Mouse (Mus musculus) cerebellum, adult 9-11 months (tissue): Measurements from ENCODE around the gene Tmc3.

Source experiments
- DNase-seq: peaks from one replicate; pipeline ENCODE4 v3.0.0; 2022

Gene Tmc3

DNA sequence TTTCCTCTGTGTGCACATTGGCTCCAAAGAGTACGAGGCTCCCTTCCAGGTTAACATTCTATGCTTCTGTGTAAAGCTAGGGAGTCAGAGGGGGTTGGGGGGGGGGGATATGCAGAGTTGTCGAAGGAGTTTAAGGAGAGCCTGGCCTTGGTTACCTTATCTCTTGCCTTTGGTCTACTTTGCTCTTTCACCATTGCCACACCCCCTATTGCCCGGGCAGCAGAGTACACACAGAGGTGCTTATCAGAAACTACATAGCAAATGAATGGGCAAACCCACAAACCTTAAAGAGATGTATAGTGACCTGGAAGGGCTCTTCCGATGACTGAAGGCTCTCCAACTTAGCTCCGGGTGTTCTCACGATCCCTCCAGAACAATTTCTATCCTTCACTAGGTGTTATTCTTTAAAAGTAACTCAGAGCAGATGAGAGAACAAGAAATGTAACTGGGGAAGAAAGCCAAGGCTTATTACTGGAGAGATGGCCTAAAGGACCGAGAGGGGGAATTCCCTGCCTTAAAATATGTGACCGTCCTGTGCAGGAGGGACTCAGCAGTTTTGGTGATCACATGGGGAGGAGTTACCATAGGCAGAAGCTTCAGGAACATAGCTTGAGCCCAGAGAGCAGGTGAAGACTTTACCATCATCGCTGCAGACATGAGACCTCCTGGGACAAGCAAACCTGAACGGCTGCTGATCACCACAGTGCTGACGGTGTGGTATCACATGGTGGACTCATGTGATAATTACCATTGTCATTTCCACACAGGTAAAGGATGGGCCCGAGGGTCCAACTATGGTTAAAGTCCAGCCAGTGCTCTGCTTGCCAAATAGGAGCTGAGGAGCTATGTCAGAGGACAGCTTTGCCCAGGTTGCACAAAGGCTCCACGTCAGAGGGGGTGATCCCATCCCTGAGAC lies 14.5 kb downstream of the Tmc3 start:
- no peak for DNase-seq

DNA sequence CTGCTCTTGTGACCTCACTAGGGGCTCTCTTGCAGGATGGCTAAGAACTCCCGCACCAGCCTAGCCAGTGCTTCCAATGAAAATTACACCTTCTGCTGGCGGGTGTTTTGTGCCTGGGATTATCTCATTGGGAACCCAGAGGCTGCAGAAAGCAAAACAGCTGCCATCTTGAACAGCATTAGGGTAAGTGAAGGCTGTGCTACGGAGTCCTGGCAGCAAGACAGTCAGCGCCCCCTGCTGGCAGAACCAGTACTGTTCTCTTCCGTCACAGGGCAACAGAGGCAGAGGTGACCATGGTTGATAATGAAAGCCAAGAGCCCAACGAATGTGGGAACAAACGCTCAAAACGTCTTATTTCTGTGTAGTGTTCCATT lies 15.2 kb downstream of the Tmc3 start:
- DNase-seq = peak; percentile 43

DNA sequence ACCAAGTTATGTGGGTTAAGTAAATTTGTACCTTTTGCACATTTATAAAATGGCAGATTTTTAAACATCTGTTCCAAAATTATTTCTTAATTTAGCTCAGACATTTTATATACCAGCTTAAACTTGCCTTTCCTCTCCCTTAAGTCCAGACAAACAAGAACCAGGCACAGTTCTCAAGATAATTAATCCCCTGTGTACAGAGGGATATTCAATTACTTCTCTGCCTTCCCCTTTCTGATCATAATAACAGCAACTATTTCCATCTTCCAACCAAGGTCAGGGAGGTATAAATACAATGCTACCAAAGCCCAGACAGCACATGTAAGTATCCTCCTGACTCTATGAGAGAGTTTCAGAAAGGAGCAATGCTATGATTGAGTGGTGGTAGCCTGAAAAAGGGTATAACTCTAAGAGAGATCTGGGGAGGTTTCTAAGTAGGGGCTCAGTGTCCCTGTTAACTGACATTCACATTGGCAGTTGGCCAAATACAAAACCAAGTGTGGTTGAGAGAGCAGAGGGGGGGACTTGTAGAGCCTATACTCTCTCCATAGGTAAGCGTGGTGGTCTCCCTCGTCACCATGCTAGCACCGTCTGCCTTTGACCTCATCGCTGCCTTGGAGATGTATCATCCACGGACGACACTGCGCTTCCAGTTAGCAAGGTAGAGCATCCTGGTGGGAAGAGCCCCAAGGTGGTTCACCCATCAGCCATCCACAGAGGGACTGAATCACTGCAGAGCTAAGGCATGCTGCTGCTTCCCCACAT lies 19.6 kb downstream of the Tmc3 start:
- no peak for DNase-seq

DNA sequence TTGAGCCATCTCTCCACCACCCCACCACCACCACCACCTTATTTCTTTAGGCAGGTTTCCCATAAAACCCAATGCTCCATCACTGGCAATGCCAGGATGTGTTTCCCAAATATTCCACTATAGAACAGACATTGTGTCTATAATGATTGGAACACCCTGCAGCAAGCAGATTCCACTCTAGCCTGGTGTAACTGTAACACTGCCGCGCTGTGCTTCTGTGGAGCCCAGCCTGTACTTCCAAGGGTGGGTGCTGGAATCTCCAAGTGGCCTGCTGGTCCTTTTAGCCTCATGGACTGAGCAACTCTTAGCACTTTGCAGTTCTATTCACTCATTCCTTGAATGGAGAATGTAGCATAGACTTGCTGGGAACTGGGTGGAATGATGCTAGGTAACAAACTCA lies 22.1 kb downstream of the Tmc3 start:
- no peak for DNase-seq

DNA sequence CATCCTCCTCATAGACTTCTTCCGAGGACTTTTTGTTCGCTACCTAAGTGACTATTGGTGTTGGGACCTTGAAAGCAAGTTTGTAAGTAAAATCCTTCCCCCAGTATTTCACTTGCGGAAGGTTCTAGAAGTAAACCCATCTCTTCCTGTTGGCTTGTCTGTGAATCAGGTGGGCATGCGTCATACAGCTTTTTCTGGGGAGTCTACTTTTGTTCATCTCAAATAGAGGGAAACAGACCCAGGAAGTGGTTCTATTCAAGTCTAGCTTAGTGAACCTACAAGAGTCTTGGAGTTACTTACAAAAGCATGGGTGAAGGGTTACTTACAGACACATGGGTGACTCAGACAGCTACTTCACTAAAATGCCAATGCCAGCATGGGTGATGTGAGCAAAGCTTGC lies 25.2 kb downstream of the Tmc3 start:
- DNase-seq = no peak

DNA sequence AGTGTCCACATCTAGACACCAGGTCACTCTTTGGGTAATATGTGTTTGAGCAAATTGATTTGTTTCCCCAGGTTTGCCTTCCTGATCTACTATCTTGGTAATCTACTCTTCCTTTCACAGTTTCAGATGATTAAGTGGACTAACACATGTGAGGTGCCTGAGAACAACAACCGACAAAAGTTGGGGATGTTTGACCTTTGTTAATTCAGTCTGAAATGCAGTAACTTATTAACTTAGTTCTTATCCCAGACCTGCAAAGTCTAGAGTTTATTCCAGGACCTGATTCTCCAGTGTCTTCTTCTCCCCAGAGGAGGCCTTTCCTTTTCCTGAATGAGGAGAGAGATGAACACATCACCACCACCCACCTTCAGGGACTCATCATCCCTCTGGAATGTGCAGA lies 27.2 kb downstream of the Tmc3 start:
- no peak for DNase-seq

DNA sequence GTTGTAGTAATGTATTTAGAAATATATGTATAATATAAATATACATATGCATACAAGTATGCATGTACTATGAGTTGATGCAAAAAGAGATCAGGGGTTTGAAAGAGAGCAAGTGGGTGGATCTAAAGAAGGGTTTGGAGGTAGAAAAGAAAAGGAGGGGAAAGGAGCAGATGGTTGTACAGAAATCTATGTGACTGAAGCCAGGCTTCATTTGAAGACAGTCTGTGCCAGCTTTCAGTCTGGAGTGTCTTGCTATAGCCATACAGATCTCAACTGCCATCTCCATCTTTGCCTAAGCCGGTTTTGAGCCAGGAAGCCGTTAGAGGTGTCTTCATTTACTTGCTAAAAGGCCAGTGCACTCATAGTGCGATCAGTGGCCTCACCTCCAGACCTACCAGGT lies 30.5 kb downstream of the Tmc3 start:
- DNase-seq = no peak

DNA sequence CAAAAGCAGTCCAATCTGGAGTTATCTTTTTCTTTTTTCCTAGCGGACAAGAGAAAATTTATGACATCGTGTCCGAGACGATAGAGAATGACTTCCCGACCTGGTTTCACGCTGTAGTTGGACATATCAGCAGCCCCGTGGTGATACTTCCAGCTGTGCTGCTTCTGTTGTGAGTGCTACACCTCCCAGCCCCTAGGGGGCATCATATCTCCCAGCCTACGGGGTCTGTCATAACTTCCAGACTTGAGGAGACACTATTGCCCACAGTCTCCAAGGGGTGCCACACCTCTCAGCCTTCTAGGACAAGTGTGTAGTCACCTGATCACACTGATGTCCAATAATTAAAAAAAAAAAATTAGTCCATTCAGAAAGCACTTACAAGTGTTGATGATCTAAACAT lies 31.1 kb downstream of the Tmc3 start:
- DNase-seq = no peak

DNA sequence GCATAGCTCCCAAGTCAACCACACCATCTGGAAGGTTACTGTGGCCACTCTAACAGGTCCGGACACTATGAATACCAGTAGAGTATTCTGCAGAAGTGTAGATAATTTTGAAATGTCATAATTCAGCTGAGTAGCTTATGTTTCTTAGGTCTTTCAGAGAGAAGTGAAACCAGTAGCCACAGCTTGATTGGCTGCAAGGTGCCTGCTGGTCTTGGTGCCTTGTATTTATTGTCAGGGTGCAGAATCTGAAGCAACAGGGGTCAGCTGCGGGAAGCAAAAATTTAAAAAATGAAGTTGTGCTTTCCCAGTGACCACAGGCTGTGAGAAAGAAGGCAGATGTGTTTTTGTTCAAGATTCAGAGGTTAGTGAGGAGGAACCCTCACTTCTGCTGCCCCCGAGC lies 31.5 kb downstream of the Tmc3 start:
- DNase-seq = no peak

DNA sequence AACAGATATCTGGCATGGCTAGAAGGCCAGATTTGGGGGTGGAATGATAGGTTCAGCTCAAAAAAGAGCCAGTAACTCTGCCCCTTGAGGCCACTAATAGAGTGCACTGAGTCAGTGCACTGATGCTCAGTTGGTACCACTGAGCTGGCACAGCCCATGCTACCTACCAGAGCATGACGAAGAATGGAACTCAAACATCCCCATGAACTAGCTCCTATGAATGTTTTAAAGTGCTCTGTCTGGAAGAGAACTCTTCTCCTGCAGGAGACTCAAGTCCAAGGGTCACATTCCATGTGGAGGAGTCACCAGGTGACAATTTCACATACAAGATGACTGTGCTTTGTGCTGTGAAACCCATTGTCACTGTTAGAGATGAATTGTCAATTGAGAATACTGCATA lies 34.0 kb downstream of the Tmc3 start:
- no peak for DNase-seq

DNA sequence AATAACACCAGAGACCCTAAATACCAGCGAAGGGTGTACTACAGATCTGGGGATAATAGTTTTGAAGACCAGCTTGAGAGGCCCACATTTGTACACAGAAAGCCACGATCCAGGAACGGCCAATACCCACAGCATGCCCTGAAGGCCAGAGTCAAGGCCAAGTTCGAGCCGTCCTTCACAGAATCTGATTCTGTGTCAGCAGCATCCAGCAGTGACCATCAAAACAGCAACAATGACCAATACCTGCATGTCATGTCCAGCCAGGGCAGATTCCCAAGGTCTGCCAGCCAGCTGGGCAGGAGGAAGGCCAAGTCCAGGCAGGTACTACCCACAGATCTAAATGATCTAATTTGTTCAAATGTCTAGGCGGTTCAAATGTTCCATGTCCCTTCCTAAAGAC lies 37.9 kb downstream of the Tmc3 start:
- no peak for DNase-seq

DNA sequence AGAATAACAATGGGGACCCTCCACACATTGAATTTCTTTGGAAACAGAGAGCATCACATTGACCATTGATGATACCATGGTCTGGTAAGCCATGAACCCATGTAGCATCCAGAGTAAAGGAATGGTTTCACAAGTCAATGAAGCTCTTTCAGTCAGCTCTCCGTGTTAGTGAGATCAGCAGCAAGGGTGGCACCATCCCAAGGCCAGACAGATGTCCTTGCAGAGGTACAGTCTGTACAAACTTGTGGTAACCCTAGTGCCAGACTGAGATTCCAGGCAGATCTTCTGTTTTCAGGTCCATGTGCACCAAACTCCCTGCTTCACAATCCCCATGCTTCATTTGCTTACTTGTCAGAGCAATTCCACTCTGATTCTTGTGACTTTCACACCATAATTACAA lies 39.3 kb downstream of the Tmc3 start:
- no peak for DNase-seq

DNA sequence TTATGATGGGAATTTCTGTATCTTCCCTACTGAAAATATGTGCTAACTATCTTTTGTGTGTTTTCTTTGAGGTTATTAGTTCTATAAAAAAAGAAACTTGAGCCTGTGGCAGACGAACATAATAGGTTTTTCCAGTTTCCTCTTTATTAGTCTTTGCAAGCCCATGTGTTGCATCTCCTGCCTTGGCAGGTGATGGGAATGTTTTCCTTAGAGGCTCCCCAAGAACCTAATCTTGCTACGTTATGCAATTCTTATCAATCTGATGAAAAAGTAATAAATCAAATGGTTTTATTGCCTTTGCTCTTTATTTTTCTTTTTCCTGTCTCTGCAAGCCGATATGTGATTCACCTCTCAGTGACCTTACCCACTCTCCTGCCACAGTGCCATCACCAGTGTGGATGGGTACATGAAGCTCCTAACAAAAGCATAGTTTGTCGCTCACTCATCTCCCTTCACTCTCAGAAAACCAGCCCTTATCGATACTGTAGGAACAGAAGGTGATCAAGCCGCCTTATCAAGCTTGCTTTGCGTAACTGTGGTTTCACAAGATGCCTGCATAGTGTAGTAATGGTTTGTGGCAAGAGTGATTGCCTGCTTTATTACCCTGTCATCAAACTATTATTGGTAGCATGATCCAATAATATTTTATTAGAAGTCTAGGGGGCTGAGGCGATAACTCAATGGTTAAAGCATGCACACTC lies 42.0 kb downstream of the Tmc3 start:
- no peak for DNase-seq

DNA sequence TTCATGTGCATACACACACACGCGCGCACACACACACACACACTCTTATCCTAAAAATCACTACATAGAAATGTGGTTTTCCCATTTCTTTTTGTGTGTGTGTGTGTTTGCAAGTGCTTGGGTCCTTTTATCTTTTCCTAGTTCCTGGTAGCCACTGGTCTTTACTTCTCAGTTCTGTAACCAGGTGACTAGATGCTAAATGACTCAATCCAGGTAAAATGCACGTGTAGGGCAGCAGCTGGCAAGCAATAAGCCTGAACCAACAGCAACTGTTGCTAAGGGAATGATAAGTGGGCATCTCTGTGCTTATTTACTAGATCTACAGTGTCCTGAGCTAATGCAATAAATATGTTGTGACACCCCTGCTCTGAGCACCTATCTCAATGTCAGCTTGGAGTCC lies 42.6 kb downstream of the Tmc3 start:
- DNase-seq = no peak

DNA sequence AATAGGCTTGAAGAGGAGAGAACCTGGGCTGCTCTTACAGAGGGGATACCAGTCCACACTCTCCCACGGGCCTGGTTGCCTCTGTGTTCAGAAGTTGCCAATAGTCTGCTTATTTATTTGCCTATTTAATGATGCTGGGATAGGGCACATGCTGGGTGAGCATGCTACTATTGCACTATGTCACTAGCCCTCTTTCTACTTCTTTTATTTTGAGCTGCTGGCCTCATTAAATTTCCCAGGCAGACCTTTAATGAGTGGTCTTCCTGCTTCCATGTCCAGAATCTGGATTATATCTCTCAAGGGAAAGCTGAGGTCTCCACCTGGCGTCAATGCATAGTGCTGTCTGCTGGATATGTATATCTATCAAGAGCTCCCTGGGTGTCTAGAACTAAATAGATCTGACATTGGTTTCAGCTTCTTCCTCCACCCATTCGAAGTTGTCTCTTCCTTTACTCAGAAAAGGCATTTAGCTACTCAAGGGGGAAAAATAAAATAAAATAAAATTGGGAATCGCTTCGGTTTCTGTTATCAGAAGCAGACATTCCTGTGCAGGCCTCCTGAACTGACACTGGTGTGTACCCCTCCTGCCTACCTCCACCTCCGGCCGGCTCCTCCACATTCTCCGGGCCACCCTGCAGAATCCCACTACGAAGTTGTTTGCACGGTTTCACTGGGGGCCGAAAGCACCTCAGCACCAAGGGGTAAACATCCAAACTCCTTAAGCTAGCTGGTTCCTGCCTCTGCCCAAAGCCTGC lies 46.5 kb downstream of the Tmc3 start:
- no peak for DNase-seq

DNA sequence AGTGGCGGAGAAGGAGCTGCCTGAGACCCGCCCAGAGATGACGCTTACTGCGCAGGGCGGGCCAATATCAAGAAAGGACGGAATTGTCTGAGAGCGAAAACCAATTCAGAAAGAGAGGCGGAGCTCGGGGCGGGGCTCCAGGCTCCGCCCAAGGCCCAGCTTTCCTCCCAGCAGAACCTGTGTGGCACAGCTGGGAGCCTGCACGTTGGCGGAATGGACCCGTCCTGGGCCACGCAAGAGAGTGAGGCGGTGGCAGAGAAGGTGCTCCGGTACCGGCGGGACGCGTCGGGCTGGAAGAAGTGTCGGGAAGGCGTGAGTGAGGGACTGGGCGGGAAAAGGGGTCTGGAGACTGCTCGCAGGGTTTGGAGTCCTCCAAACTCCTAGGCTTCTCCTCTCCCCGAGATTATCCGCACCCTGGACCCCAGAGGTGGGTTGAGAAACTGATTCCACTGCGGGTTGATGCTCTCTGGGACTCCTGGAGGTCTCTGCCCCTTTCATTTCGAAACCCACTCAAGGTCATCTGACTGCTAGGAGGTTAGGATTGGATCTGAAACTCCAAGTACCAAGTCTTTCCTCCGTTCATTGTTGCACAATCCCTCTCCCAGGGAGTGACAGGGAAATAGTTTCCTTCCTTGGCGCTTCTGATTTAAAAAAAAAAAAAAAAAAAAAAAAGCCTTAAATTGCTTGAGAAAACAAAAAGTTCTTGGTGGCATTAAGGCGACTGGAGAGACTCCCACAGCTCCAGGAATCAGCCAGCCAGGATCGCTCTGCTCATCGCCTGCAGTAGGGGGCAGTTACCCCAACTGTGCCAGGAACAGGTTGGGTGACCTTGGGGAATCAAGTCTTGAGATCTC lies 47.3 kb downstream of the Tmc3 start, which contains the start of gene Stard5:
TSS of gene Stard5 (plus strand) at position 132 of the 854 bp plus-strand sequence.
- DNase-seq = peak; percentile 95

DNA sequence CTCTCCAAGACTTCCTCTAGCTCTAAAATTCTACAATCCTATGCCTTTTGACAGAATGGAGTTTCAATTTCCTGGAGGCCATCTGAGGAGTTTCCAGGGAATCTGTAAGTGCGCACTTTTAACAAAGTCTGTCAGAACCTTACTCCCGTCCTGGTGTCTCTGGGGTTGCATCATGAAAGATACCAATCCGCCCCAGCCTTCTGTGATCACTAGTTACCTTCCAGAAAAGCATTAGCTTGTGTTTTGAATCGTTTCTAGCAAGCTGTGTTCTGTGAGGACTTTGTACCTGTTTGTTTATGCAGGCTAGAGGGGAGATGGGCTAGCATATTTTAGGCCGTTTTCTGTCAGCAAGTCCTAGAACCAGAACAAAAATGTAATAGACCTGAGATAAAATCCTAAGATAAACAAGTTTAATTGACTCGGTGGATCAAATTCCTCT lies 48.0 kb downstream of the Tmc3 start:
- DNase-seq = no peak

DNA sequence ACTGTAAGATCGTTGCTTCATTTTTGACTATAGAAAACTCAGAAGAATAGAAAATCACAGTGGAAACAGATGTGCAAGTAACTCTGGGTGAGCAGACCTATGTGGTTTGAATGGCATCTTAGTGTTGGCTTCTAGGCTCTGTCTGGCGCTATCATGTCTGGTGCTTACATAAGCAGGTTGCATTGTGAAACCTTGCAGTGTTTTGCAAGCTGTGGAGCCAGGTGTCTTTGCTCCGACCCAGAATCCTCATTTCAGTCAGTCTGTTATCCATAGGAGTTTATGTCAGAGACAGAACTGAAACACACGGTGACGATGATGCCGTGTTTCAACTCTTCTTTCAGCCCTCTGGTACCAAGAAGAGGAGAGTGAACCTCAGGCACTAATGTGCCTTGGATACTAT lies 49.1 kb downstream of the Tmc3 start:
- DNase-seq = peak; percentile 64

DNA sequence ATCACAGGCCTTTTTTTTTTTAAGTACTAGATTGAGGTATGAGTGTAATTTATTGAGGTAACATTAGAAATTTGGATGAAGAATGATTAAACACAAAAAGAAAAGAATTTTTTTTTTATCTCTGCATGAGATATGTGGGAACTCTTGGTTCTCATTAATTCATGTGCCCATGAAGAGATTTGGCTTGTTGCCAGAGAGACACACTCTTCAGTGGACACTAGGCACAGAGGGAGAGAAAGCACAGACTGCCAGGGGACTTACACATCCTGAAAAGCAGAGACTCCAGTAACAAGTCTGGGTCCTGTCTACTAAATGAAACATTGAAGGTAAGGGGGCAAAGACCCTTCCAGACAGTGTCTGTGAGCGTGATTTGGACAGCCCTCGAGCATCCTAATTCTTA lies 51.0 kb downstream of the Tmc3 start:
- DNase-seq = no peak

DNA sequence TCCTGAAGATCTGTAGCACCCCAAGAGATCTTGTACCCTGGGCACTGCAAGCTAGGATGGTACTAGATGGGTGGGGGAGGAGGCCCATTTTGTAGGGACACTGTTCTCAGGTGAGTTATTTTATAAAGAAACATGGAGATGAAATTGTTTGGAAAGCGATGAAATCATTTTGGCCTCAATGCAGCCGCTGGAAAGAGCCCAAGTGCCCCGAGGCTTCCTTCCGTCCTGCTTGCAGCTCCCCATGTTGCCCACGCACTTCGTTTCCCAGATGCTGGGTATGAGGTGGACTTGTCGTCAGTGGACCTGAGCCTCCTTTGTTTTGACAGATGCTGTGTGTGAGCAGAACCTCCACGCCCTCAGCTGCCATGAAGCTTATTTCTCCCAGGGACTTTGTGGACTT lies 51.7 kb downstream of the Tmc3 start:
- DNase-seq = peak; percentile 54

DNA sequence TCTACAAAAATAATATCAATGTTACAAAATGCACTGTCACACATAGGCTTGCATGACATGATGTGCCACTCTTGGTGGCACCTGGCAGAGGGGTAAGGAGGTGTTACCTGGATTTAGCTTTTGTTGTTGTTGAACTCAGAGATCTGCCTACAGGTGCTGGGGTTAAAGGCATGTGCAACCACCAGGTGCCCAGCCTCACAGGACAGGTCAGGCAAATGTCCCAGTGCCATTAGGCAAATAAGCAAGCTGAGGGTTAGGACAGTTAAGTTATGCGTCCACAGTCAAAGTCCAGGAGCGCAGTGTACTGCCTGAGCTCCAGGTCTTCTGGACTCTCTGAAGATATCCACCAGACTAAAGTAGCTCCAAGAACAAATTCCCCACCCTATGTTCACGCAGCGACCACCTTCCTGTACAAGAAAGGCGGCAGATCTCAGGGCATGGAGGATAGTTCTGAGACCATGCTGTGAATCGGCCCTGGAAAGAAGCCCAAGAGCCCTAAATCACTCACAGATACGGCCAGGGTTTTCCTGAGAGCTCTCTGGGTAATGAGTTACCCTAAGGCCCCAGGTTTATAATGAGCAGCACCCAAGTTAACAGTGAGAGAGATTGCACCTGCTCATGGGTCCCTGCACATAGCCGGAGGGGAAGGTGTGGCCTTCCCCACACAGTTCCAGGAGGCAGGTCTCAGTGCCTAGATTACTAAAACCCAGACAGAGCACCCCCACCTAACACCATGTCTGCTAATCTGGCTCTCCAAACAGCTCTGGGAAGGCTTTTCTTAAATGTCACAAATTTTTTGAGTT lies 53.3 kb downstream of the Tmc3 start:
- DNase-seq = no peak
